Comparison of ENCODE assay signal across 8 mouse cellular contexts in the genomic region with DNA sequence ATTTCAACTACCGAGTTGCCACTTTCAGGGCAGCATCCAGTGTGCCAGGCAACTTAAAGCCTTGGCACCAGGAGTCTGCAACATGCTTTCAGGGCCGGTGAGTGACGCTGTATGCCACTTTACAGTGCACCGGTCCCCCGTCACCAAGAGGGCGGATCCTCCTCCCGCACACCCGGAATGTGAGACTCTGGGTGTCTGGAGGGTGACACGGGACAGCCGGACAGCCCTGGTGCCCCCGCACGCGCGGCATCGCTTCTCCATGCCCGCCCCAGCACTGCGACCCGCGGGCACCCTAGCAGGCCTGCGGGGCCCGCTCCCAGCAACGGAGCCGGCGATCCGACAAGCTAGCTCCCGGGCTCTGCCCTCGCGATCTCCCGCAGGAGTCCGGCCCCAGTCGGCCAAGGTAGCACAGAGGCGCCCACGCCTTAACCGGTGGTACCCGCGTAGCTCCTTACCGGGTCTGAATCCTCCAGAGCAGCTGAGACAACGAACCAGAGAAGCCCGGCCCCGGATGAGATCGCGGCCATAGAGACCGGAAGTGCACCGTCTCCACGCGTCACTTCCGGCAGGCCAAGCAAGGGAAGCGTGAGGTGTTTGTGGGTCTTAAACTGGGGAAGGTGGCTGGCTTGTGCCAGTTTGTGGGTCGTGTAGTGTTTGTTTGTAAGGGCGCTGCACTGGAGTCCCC. TPM values are rescaled to one million over a fixed set of nuclear protein-coding genes. Genes with fewer than 3 reads are reported as not detected.
DNase-seq lines count a peak whose midpoint lies in the region; ATAC-seq and TF ChIP-seq lines count a peak whose summit lies in the region.

A gene (minus strand): TSS at position 551 of the 685 bp plus-strand sequence.

- no peaks in the 10 kb centered on the region for H3K9me3 ChIP-seq in hindbrain, postnatal 0 days (ENCODE audit: low read length)

- TF ChIP-seq CTCF in gastrocnemius, adult 2 months (IDR thresholded peaks at IDR 0.05): peak; percentile 50
- TF ChIP-seq CTCF in hindbrain, postnatal 0 days (IDR thresholded peaks at IDR 0.05; ENCODE audit: low read depth): peak; percentile 57
- peak; percentile 26 for TF ChIP-seq CTCF in left cerebral cortex, adult 2 months (IDR thresholded peaks at IDR 0.05)

- under 1% methylated on average over 50 of the region's 50 CpGs for WGBS in hindbrain, postnatal 0 days

- intact Hi-C loops in gastrocnemius, adult 2 months (cut with DNase I): loop anchor here (5.0 to 10.0 kb wide), 3 partner anchors 50 to 342 kb away; a partner anchor contains a TSS
- intact Hi-C loops in left cerebral cortex, adult 2 months (cut with DNase I): loop anchor here (5.0 kb wide), 3 partner anchors 65 to 880 kb away; no protein-coding TSS in a partner anchor

- peak within 1 kb of the TSS; percentile 54 for H3K4me2 ChIP-seq in hindbrain, postnatal 0 days (ENCODE audit: low read depth, low read length)

- H3K27ac ChIP-seq in gastrocnemius, adult 2 months: peak within 1 kb of the TSS; percentile 97
- H3K27ac ChIP-seq in hindbrain, postnatal 0 days: peak within 1 kb of the TSS; percentile 97
- H3K27ac ChIP-seq in left cerebral cortex, adult 2 months: peak within 1 kb of the TSS; percentile 98

- H3K36me3 ChIP-seq in hindbrain, postnatal 0 days (ENCODE audit: insufficient read depth, low read length): peaks cover 9% of the 10 kb centered on the region; the same call in 1 of the 2 replicates

- peak within 1 kb of the TSS; percentile 96 for H3K9ac ChIP-seq in hindbrain, postnatal 0 days (replicated peaks; ENCODE audit: low read length)

- H3K4me3 ChIP-seq in gastrocnemius, adult 2 months: peak within 1 kb of the TSS; percentile 86
- peak within 1 kb of the TSS; percentile 90 for H3K4me3 ChIP-seq in hindbrain, postnatal 0 days (ENCODE audit: low read length)
- H3K4me3 ChIP-seq in left cerebral cortex, adult 2 months: peak within 1 kb of the TSS; percentile 88

- DNase-seq in WW6 (ENCODE audit: low read depth, low spot score): peak; percentile 61
- DNase-seq in cerebellum, postnatal 4 days (ENCODE audit: low spot score in 2 of 2): peak; percentile 65 to 87
- DNase-seq in gastrocnemius, adult 2 months: peak; percentile 92
- DNase-seq in hindbrain, postnatal 0 days (ENCODE audit: low spot score): peak; percentile 96
- peak; percentile 88 to 90 for DNase-seq in left cerebral cortex, adult 2 months (ENCODE audit: extremely low spot score in 1 of 2, low spot score in 2 of 2)
- peak; percentile 87 to 94 for DNase-seq in right cerebral cortex, adult 2 months (ENCODE audit: low spot score in 2 of 2)
- DNase-seq in urinary bladder, postnatal 14 days (ENCODE audit: low spot score): peak; percentile 88

- no peaks in the 10 kb centered on the region for H3K4me1 ChIP-seq in hindbrain, postnatal 0 days (ENCODE audit: insufficient read depth, low read length)

- H3K27me3 ChIP-seq in hindbrain, postnatal 0 days (ENCODE audit: insufficient read depth, low read length): no peaks in the 10 kb centered on the region

- ATAC-seq in hindbrain, postnatal 0 days: peak; percentile 99
- ATAC-seq in megakaryocyte, adult 5-6 weeks (ENCODE audit: poor library complexity, severe bottlenecking): peak; percentile 93

RNA-seq across cellular contexts. Expression of the gene that starts here (rescaled TPM):
- total RNA-seq in gastrocnemius, adult 2 months (2021): 10 to 100 TPM; 11.5 to 13.0 TPM
- total RNA-seq in hindbrain, postnatal 0 days (2014; rRNA removed): 6.7 and 10.4 TPM in 2 replicates
- polyA plus RNA-seq in hindbrain, postnatal 0 days (2015; fragmentation: Nextera tagmentation; extraction: Ambion mirVana): 14.9 and 15.1 TPM in 2 replicates
- 10 to 100 TPM; 14.3 to 19.2 TPM for total RNA-seq in left cerebral cortex, adult 2 months (2021)
- 39.6 and 45.3 TPM in 2 replicates for total RNA-seq in megakaryocyte, adult 5-6 weeks (2015)
- total RNA-seq in megakaryocyte, adult 5-6 weeks (2017): 43.5 and 51.3 TPM in 2 replicates

Comparison
In these comparisons a context has a peak if more than half of its experiments do, and no peak if none do; other contexts are left out.
1. Peak in every context shown above with its lines: DNase-seq, ATAC-seq, H3K4me3 ChIP-seq and H3K27ac ChIP-seq.